Mouse (Mus musculus): ENCODE results near the gene Nostrin.

- no peak for TF ChIP-seq POLR2A (IDR thresholded peaks at IDR 0.05; ENCODE audit: borderline replicate concordance, insufficient read depth, low read length)
- TF ChIP-seq CTCF (IDR thresholded peaks at IDR 0.05; ENCODE audit: borderline replicate concordance, insufficient read depth, low read depth, low read length): no peak
These were observed 79.6 kb downstream of the Nostrin start for GRCm38 (mm10) chr2:69215242-69215641.

Data from cerebellum, adult 2 months (tissue).